Mouse (Mus musculus) neural tube, embryonic 14.5 days (tissue): Measurements from ENCODE around the gene Wwp2. TPM values are rescaled to one million over a fixed set of nuclear protein-coding genes. Genes with fewer than 3 reads are reported as not detected.

Experiments
- ATAC-seq: fragments of 200-750 bp; cut with Nextera tagmentation; 2 replicates; pipeline ENCODE4 v1.8.0; 2017; ENCODE audit warnings: low read depth, mild to moderate bottlenecking, moderate TSS enrichment, moderate library complexity
- H3K27ac ChIP-seq: fragments of 300-500 bp; sonication (generic); 2 replicates; pipeline ENCODE4 v1.5.1; 2014; ENCODE audit warnings: low read depth, mild to moderate bottlenecking, control low read depth, low read length, moderate library complexity, mixed read lengths
- H3K27me3 ChIP-seq: fragments of 300-500 bp; sonication (generic); 2 replicates; pipeline ENCODE4 v1.6.1; 2014; ENCODE audit warnings: low read length; ENCODE audit not compliant: control insufficient read depth, insufficient read depth
- H3K36me3 ChIP-seq: fragments of 300-500 bp; sonication (generic); 2 replicates; pipeline ENCODE4 v1.6.1; 2014; ENCODE audit warnings: low read length, mixed read lengths; ENCODE audit not compliant: control insufficient read depth, insufficient read depth
- H3K4me1 ChIP-seq: fragments of 300-500 bp; sonication (generic); 2 replicates; pipeline ENCODE4 v1.6.1; 2014; ENCODE audit warnings: low read length; ENCODE audit not compliant: control insufficient read depth, insufficient read depth
- H3K4me2 ChIP-seq: fragments of 300-500 bp; sonication (generic); 2 replicates; pipeline ENCODE4 v1.6.1; 2014; ENCODE audit warnings: mild to moderate bottlenecking, low read depth, low read length, control low read depth
- H3K4me3 ChIP-seq: fragments of 300-500 bp; sonication (generic); 2 replicates; pipeline ENCODE4 v1.5.1; 2014; ENCODE audit warnings: low read depth, low read length, control low read depth, mixed read lengths
- H3K9ac ChIP-seq: fragments of 300-500 bp; sonication (generic); replicated peaks from 2 replicates; pipeline ENCODE4 v1.6.1; 2014; ENCODE audit warnings: low read depth, mild to moderate bottlenecking, control low read depth, low read length, mixed read lengths
- H3K9me3 ChIP-seq: fragments of 300-500 bp; sonication (generic); 2 replicates; pipeline ENCODE4 v1.6.1; 2016; ENCODE audit warnings: low read length; ENCODE audit not compliant: control insufficient read depth
- WGBS: fragments of 180-500 bp; shearing (Covaris S2); extraction: QIAGEN DNeasy Blood & Tissue Kit; methylation state at CpG from one replicate; pipeline ENCODE4 v1.1.7; 2014; 5-methylcytosine and 5-hydroxymethylcytosine counted together
- polyA plus RNA-seq: library from polyadenylated mRNA; unstranded; fragments of >200 nt; fragmentation: Nextera tagmentation; extraction: Ambion mirVana; gene quantifications from 2 replicates; pipeline ENCODE4 v1.2.1, GENCODE M21; 2014

Wwp2 gene
- polyA plus RNA-seq, 1 experiment from 2014 or later: 38.3 TPM

- H3K9me3 ChIP-seq: no peaks in the 10 kb centered on the region
- H3K4me3 ChIP-seq: no peak overlapping the region
- H3K4me1 ChIP-seq: peaks cover 10% of the 10 kb centered on the region; the same call in 1 of the 2 replicates
- H3K4me2 ChIP-seq: no peak overlapping the region
- no peaks in the 10 kb centered on the region for H3K27me3 ChIP-seq
- H3K27ac ChIP-seq: no peak overlapping the region; the same call in 1 of the 2 replicates
- H3K9ac ChIP-seq: no peak overlapping the region
- 64% methylated on average over 13 of the region's 13 CpGs for WGBS
- H3K36me3 ChIP-seq: peaks cover 4% of the 10 kb centered on the region; the same call in 1 of the 2 replicates
- no peak for ATAC-seq
These were observed 68.2 kb downstream of the Wwp2 start for GRCm38 (mm10) chr8:107504239-107504985.

DNA sequence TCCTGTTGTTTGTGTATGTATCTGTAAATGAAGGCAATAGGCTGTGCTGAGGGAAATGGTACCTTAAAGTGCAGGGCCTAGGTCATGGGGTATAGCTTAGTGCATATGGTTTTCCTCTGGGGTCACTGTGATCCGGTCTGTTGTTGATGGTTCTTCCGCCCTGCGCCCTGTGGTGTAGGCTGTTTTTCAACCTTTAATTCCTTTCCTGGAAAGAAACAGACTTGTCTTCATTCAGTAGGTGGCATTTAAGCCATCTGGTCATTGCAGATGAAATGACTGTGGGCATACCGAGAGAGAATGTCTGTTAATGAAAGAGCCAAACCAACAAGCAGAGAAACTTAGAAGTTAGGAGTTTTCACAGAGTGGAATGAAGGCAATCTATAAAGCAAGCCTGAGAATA lies 69.1 kb downstream of the Wwp2 start:
- no peaks in the 10 kb centered on the region for H3K27me3 ChIP-seq
- H3K4me3 ChIP-seq: no peak overlapping the region
- ATAC-seq: no peak
- H3K36me3 ChIP-seq: peaks cover 4% of the 10 kb centered on the region; the same call in 1 of the 2 replicates
- H3K27ac ChIP-seq: no peak overlapping the region
- no peak overlapping the region for H3K4me2 ChIP-seq
- H3K9me3 ChIP-seq: no peaks in the 10 kb centered on the region
- H3K9ac ChIP-seq: no peak overlapping the region
- WGBS: 73% methylated on average over 4 of the region's 4 CpGs
- H3K4me1 ChIP-seq: peaks cover 10% of the 10 kb centered on the region; the same call in 1 of the 2 replicates

DNA sequence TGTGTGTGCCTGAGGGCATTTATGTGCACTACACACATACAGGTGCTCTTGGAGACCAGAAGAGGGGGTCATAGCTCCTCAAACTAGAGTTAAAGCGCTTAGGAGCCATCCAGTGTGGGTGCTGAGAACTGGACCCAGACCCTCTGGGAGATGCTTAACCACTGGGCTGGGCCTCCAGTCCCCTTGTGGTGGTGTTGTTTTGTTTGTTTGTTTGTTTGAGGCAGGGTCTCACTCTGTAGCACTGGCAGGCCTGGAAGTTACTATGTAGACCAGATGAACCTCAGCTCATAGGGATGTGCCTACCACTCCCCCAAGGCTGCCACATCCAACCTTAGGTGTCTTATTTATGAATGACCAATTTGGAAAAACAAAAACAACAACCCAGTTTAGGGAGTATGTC lies 70.9 kb downstream of the Wwp2 start:
- no peaks in the 10 kb centered on the region for H3K27me3 ChIP-seq
- 100% methylated on average over 1 of the region's 1 CpGs for WGBS
- no peaks in the 10 kb centered on the region for H3K9me3 ChIP-seq
- H3K4me2 ChIP-seq: no peak overlapping the region
- H3K27ac ChIP-seq: no peak overlapping the region
- H3K36me3 ChIP-seq: peaks cover 4% of the 10 kb centered on the region; the same call in 1 of the 2 replicates
- peaks cover 12% of the 10 kb centered on the region; the same call in 1 of the 2 replicates for H3K4me1 ChIP-seq
- H3K9ac ChIP-seq: no peak overlapping the region
- no peak overlapping the region for H3K4me3 ChIP-seq
- no peak for ATAC-seq

DNA sequence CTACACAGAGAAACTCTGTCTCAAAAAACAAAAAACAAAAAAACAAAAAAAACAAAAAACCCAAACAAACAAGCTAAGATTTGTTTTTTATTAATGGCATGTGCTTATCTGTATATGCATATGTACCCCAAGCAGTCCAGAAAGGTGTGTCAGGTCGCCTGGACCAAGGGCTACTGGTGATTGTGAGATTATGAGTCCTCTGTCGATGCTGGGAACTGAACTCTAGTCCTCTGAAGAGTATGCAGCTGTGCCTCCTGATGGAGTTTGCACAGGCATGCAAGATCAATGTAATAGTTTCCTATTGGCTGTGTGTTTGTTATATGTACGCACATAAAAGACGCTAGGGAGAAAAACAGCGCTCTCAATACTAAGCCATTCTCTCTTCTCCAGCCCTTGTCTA lies 74.0 kb downstream of the Wwp2 start:
- Histone ChIP-seq H3K27ac (no peak overlapping the region), H3K9me3 (no peaks in the 10 kb centered on the region), H3K36me3 (peaks cover 4% of the 10 kb centered on the region; the same call in 1 of the 2 replicates), H3K4me3 (no peak overlapping the region), H3K4me2 (no peak overlapping the region), H3K9ac (no peak overlapping the region), H3K4me1 (0 out of 2 replicates have a peak, but pooled peaks cover 2% of the 10 kb centered on the region), H3K27me3 (no peaks in the 10 kb centered on the region)
- ATAC-seq: no peak
- 94% methylated on average over 5 of the region's 5 CpGs for WGBS

DNA sequence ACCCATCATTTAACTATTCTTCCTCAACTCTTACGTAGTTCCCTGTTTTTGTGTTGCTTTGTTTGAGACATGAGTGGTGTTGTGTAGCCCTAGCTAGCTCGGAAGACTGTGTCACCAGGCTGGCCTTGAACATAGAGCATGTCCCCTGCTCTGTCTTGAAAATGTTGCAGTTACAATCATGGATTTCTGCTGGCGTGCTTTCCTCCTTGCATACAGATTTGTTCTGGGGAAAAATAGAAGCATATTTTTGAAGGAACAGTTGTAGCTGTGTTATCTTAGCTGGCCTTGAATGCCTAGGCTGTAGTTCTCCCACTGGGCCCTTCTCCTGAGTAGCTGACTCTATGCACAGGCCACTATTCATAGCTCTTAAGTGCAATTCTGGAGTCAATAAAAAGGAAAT lies 74.6 kb downstream of the Wwp2 start:
- H3K4me3 ChIP-seq: no peak overlapping the region
- H3K27ac ChIP-seq: no peak overlapping the region
- H3K4me2 ChIP-seq: no peak overlapping the region
- H3K9me3 ChIP-seq: no peaks in the 10 kb centered on the region
- H3K27me3 ChIP-seq: no peaks in the 10 kb centered on the region
- WGBS: 91% methylated on average over 3 of the region's 3 CpGs
- 0 out of 2 replicates have a peak, but pooled peaks cover 2% of the 10 kb centered on the region for H3K4me1 ChIP-seq
- peaks cover 4% of the 10 kb centered on the region; the same call in 1 of the 2 replicates for H3K36me3 ChIP-seq
- H3K9ac ChIP-seq: no peak overlapping the region
- no peak for ATAC-seq

DNA sequence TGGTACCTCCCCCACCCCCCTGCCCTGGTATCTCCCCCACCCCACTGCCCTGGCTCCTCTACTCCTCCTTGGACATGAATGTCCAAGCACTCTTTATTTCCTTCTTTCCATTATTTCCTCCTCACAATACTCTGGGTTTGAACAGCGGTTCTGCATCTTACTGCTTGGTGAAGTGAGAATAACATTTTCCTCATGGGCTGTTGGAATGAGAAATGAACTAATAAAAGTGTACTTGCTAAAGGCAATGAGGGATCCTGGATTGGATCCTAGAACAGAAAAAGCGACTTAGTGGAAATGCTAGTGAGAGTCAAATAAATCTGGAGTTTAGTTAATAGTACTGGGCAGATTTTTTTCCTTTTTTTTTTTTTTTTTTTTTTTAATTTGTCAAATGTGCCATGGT lies 77.1 kb downstream of the Wwp2 start:
- no peak overlapping the region for H3K4me2 ChIP-seq
- H3K9ac ChIP-seq: no peak overlapping the region
- ATAC-seq: no peak
- H3K4me1 ChIP-seq: 0 out of 2 replicates have a peak, but pooled peaks cover 2% of the 10 kb centered on the region
- no peaks in the 10 kb centered on the region; the same call in 1 of the 2 replicates for H3K36me3 ChIP-seq
- 79% methylated on average over 2 of the region's 2 CpGs for WGBS
- no peaks in the 10 kb centered on the region for H3K9me3 ChIP-seq
- H3K27ac ChIP-seq: no peak overlapping the region
- no peak overlapping the region for H3K4me3 ChIP-seq
- H3K27me3 ChIP-seq: no peaks in the 10 kb centered on the region

GRCm38 (mm10) chr8:107514949-107515721 lies 79.0 kb downstream of the Wwp2 start:
- Histone ChIP-seq H3K9ac (no peak overlapping the region), H3K36me3 (no peaks in the 10 kb centered on the region; the same call in 1 of the 2 replicates), H3K27me3 (no peaks in the 10 kb centered on the region), H3K4me1 (peaks cover 7% of the 10 kb centered on the region; the same call in 1 of the 2 replicates), H3K4me3 (no peak overlapping the region), H3K9me3 (no peaks in the 10 kb centered on the region), H3K4me2 (no peak overlapping the region), H3K27ac (no peak overlapping the region)
- 89% methylated on average over 6 of the region's 6 CpGs for WGBS
- ATAC-seq: no peak

- 75% methylated on average over 5 of the region's 5 CpGs for WGBS
These were observed 82.6 kb downstream of the Wwp2 start for GRCm38 (mm10) chr8:107518726-107519125.

More at GRCm38 (mm10) chr8:107518726-107519125, 82.6 kb downstream of the Wwp2 start:
- Histone ChIP-seq H3K36me3 (no peaks in the 10 kb centered on the region; the same call in 1 of the 2 replicates), H3K4me1 (peaks cover 6% of the 10 kb centered on the region; the same call in 1 of the 2 replicates), H3K9ac (no peak overlapping the region), H3K9me3 (no peaks in the 10 kb centered on the region), H3K4me3 (no peak overlapping the region), H3K4me2 (no peak overlapping the region), H3K27ac (no peak overlapping the region), H3K27me3 (no peaks in the 10 kb centered on the region)
- ATAC-seq: no peak
